Mouse (Mus musculus): ENCODE results near the gene Tmem222.

- TF ChIP-seq CTCF (IDR thresholded peaks at IDR 0.05; ENCODE audit: control insufficient read depth, insufficient read depth, insufficient read length) (no peak), USF1 (IDR thresholded peaks at IDR 0.05; ENCODE audit: low read depth) (no peak), MYOG (IDR thresholded peaks at IDR 0.05; ENCODE audit: control insufficient read depth, extremely low read depth, insufficient read length) (no peak)
These were observed 34.9 kb downstream of the Tmem222 start for GRCm38 (mm10) chr4:133242710-133243109.
